Mouse (Mus musculus): ENCODE results near the gene Rab32.
A peak's percentile ranks its signal among the peaks of the same experiment; 100 is the strongest.
"Not testable (repeated sequence)": the region's sequence is repeated elsewhere in the genome, so short reads cannot be mapped to it uniquely, and the experiment has no call there.

Gene Rab32

GRCm38 (mm10) chr10:10557570-10558336 lies at the start of gene Rab32:
Gene Rab32 (minus strand): TSS chr10:10558265.
- peak; percentile 94 for DNase-seq (ENCODE audit: inconsistent ontology term)

DNA sequence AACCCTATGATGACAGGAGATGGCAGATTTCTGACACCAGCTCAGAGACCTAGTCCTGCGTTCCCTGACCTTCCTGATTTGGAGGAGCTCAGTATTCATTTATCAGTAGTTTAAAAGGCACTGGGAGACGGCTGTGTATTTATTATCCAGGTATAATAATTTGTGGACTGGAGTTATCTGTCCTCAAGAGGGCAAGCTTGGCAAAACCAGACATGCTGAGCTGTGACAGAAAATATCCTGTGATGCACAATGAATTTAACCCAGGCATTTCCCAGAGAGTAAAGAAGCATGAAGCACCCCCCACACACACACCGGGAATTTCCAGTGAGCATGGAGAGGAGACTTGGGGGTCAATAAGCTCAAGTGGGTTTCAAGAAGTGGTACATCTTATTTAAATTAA lies 42.7 kb upstream of the Rab32 start:
- no peak for DNase-seq (ENCODE audit: inconsistent ontology term)

DNA sequence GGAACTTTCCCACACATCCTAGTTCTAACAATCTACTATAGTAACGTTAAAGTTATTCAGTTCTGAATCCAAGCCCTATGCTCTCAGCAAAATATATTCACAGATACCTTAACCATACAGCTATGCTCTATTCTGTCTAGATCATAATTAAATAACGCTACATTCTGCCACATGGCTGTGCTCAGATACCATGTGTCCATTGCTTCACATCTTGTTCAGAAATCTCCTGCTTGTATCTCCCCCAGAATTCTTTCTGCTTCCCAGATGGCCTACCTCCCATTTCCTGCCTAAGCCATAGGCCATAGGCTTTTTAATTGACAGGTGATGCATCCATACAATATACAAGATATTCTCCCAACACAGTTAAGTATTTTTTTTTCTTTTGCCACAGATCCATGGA lies 39.4 kb upstream of the Rab32 start:
- DNase-seq (ENCODE audit: inconsistent ontology term): not testable (repeated sequence)

DNA sequence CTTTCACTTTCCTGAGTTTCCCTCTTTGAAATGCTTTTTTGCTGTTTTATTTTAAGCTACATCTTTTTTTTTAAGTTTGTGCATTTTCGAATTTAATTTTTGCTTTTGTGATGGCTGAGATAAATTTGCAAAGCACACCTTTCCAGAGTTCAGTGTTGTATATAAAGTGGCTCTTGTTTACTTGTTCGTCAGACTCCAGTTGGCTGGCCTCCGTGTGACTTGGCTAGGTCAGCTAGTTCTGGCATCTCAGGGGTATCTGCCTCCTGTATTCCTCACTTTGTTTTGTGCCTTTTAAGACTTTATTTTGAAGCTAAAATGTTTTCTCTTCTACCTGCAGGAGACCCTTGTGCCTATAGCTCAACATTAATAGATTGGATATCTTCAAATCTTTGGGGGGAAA lies 22.7 kb upstream of the Rab32 start:
- no peak for DNase-seq (ENCODE audit: inconsistent ontology term)

- DNase-seq (ENCODE audit: inconsistent ontology term): no peak
These were observed 21.8 kb upstream of the Rab32 start for GRCm38 (mm10) chr10:10579821-10580220.

- no peak for DNase-seq (ENCODE audit: inconsistent ontology term)
These were observed 259 bp upstream of the Rab32 start for GRCm38 (mm10) chr10:10558337-10558711.

GRCm38 (mm10) chr10:10557085-10557484 lies 980 bp downstream of the Rab32 start:
- DNase-seq (ENCODE audit: inconsistent ontology term): peak; percentile 69

- DNase-seq (ENCODE audit: inconsistent ontology term): no peak
These were observed 2.4 kb downstream of the Rab32 start for GRCm38 (mm10) chr10:10555676-10556075.

GRCm38 (mm10) chr10:10555221-10555620 lies 2.8 kb downstream of the Rab32 start:
- no peak for DNase-seq (ENCODE audit: inconsistent ontology term)

DNA sequence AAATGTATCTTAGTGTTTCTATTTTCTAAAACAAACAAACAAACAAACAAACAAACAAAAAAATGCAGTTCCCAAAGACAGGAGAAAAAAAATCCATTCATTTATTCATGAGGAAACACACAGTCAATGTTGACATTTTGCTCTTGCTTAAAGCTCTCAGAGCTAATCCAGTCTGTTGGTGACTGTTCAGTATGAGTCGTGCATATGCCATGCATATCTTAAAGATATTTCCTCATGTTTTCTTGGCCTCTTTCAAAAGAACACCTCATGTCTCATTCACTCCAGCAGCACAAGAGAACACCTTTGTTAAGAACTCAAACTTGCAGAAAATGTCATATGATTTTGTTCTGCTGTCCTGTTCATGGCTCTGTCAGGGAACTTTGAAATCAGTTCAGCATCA lies 7.9 kb downstream of the Rab32 start:
- DNase-seq (ENCODE audit: inconsistent ontology term): peak; percentile 47

DNA sequence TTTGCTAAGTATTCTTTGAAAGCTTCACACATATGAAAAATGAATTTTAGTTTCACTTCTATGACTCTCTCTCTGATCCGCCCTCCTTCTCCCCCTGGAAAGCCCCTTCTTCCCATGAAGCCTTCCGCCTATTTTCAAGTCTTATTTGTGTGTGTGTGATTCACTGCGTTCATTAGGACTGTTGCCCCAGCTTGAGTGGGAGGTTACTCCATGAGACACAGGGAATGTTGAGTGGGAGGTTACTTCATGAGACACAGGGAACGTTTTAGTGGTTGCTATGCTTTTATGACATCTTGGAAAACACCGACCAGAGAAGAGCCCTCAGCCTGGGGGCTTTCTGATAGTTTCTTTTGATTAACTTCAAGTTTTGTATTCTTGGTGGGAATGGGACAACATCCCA lies 11.4 kb downstream of the Rab32 start:
- no peak for DNase-seq (ENCODE audit: inconsistent ontology term)

- DNase-seq (ENCODE audit: inconsistent ontology term): no peak
These were observed 13.1 kb downstream of the Rab32 start for GRCm38 (mm10) chr10:10544955-10545354.

Measured in Muller cell, postnatal 12 days (primary cell).